Mouse (Mus musculus) gastrocnemius, postnatal 14 days (tissue): Measurements from ENCODE around the gene Azi2. TPM values are rescaled to one million over a fixed set of nuclear protein-coding genes. Genes with fewer than 3 reads are reported as not detected.

Experiments
- DNase-seq: peaks from one replicate; pipeline ENCODE4 v3.0.0; 2021; ENCODE audit warnings: mixed read lengths
- intact Hi-C: fragments of 180-260 bp; cut with DNase I; formaldehyde crosslinking; loops from one replicate; pipeline ENCODE4 v1.15.1; 2025; ENCODE audit warnings: low total_unique reads
- microRNA-seq, 2 experiments: library from miRNA; unstranded; fragments of <30 nt; microRNA quantifications; one replicate each; pipeline ENCODE4 v1.2.0; 2021
- total RNA-seq, 2 experiments: library from RNA; stranded (reverse); gene quantifications; 2 replicates each; pipeline ENCODE4 v1.2.3; 2021

Gene Azi2
- total RNA-seq, 2 experiments from 2014 or later: 36.1 to 41.2 TPM

DNA sequence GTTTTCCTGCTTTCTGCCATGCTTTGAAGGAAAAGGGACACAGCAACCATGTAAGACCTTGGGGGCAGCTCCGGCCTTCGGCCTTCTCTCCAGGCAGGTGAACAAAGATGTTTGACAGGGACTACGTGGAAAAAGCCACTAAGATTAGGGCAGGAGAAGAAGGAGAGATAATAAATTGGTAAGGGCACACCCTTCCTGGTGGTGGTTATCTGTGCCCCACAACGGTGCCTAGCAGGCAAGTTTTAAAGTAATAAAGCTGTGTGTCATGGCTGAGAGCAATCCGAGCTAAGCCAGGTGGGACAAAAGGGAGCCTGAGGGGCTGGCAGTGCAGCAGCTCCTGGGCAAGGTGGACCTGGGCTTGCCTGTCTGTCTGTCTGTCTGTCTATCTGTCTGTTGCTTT lies 31.8 kb downstream of the Azi2 start:
- DNase-seq: no peak
- intact Hi-C loops: loop anchor here (10.0 kb wide), 1 partner anchor 423 kb away; no protein-coding TSS in a partner anchor

DNA sequence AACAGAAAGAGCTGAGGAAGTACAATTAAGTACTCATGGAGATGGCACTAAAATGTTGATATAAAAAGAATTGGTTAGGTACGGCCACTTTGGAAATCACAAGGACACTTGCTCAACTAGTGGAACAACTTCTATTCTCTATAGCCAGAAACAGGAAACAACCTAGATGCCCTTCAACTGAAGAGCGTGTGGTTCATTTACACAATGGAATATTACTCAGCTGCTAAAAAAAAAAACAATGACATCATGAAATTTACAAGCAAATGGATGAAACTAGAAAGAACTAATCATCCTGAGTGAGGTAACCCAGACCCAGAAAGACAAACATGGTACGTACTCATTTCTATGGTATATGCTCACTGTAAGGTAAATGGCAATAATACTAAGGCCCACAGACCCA lies 33.1 kb downstream of the Azi2 start:
- intact Hi-C loops: loop anchor here (10.0 kb wide), 1 partner anchor 421 kb away; no protein-coding TSS in a partner anchor
- DNase-seq: no peak

DNA sequence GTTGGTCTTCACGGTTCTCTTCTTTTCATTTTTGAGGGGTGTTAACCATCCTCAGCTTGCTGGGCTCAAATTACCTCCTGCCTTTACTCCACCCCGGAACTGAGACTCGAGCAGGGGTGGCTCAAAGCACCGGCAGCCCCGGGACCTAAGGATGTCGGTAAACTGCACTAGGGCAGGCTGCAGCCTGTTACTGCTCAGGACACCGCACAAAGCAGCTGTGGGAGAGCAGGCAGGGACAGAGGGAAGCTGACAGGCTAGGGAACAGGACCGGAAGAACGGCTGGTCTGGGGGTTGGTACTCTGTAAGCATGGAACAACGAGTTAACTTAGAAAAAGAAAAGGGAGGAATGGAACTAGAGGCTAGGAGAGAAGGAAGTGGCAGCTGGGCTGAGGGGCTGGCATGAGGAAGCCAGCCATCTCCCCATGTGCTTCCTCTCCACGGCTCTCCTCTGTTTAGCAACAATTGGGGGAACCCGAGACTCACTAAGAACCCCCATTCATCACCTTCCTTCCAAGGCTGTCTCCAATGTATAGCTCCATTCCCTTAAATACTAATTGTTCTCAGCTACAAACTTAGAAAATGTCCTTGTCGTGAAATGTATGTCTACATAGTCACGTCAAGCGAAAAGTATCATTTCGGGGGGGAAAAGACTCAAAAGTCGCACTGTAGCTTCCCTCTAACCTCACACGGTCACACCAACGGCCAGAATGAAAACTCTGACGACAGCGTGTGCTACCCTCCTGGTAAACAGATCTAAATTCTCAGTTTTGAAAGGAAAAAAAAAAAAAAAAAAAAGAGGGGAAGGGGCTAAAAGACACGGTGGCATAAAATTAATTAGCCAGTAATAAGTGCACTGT lies 42.5 kb downstream of the Azi2 start:
- no peak for DNase-seq
- intact Hi-C loops: no loop called here

GRCm38 (mm10) chr9:118083834-118084233 lies 43.5 kb downstream of the Azi2 start:
- DNase-seq: no peak
- intact Hi-C loops: no loop called here

GRCm38 (mm10) chr9:118099395-118099794 lies 59.1 kb downstream of the Azi2 start:
- DNase-seq: no peak

GRCm38 (mm10) chr9:118100484-118100883 lies 60.2 kb downstream of the Azi2 start:
- intact Hi-C loops: loop anchor here (10.0 kb wide), 1 partner anchor 64 kb away; no protein-coding TSS in a partner anchor
- DNase-seq: no peak

More at GRCm38 (mm10) chr9:118099395-118099794, 59.1 kb downstream of the Azi2 start:
- intact Hi-C loops: loop anchor here (5.0 kb wide), 1 partner anchor 388 kb away; no protein-coding TSS in a partner anchor

- intact Hi-C loops: loop anchor here (10.0 kb wide), 1 partner anchor 63 kb away; no protein-coding TSS in a partner anchor
- no peak for DNase-seq
Observed at GRCm38 (mm10) chr9:118101802-118102201, 61.5 kb downstream of the Azi2 start.

GRCm38 (mm10) chr9:118108527-118109011 lies 68.3 kb downstream of the Azi2 start:
- DNase-seq: no peak
- intact Hi-C loops: loop anchor here (10.0 kb wide), 1 partner anchor 56 kb away; no protein-coding TSS in a partner anchor

DNA sequence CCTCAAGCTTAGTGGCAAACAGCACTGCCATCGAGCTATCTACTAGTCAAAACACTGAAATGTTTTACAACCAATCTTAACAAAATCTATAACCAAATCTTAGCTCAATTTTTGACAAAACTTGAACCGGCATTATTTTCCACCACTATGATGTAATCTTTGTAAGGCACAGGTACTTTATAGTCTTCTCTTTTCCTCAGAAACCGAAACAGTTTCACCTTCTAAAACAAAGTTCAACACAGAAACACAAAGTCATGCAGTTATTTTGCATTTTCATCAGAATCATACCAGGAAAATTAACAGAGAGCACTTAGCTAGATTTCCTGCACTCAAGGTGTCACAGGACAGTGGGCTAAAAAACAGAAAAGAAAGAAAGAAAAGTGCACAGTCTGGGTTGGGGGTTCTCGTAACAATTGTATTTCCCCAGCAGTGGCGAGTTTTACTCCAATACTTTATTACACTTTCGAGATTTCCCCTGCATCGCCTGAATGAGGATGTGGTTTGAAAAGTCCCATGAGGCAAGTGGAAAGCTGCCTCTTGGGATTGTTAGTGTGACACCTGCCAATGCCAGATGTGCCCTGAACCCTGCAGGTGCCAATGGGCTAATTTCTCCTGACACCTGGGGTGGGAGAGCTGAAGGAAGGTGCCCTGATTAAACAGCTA lies 69.5 kb downstream of the Azi2 start:
- DNase-seq: no peak
- intact Hi-C loops: loop anchor here (10.0 kb wide), 1 partner anchor 55 kb away; no protein-coding TSS in a partner anchor

DNA sequence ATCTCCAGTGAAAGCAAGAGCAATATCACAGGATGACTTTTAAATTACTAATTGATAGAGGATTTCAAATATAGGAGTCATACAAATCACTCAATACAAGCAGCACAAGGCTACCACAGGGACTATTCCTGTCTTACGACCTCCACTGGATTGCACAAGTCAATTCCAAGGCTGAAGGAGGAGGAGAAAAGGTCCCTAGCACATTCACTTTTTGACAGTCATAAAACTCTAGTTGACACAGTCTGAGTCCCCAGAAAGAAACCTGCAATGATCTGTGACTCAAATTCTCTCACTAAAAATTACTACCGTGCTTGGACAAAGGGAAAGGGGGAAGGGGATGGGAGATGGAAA lies 70.0 kb downstream of the Azi2 start:
- DNase-seq: no peak
- intact Hi-C loops: no loop called here

Small RNA genes lying within 50 kb of the gene (microRNA-seq; reads per million reads assigned to microRNA genes)
- 0 reads per million in 2 experiments for gene Gm22008

Other genes starting within 250 kb of the Azi2 start
- gene Cmc1, start 109.7 kb downstream of the Azi2 start, total RNA-seq: 10 to 100 TPM; 18.3 to 22.3 TPM